In genomic region chr9:120191362-120192098, GRCm38 (mm10) we compare ENCODE assay signal across 7 mouse cellular contexts. TPM values are rescaled to one million over a fixed set of nuclear protein-coding genes. Genes with fewer than 3 reads are reported as not detected.
A peak's percentile ranks its signal among the peaks of the same experiment; 100 is the strongest.
DNase-seq lines count a peak whose midpoint lies in the region; ATAC-seq lines count a peak whose summit lies in the region.

No protein-coding gene starts in this region.

- 30% methylated on average over 21 of the region's 21 CpGs for WGBS in limb, embryonic 10.5 days
- 25% methylated on average over 21 of the region's 21 CpGs for WGBS in midbrain, embryonic 12.5 days

- H3K27ac ChIP-seq in limb, embryonic 10.5 days, result no peak overlapping the region
- peak overlapping the region; percentile 60 for H3K27ac ChIP-seq in midbrain, embryonic 12.5 days (replicated peaks)

- peak; percentile 88 for DNase-seq in adrenal gland, postnatal 14 days
- DNase-seq in embryo, embryonic 9.5 days (ENCODE audit: extremely low spot score), result peak; percentile 84
- DNase-seq in gastrocnemius, postnatal 4 days (ENCODE audit: low spot score in 2 of 2), result peak; percentile 74 to 84
- DNase-seq in kidney, adult 11 months, result peak; percentile 35
- peak; percentile 92 for DNase-seq in limb, embryonic 10.5 days (ENCODE audit: low spot score)
- peak; percentile 32 for DNase-seq in spleen, adult 12 weeks (ENCODE audit: low spot score)

- H3K9me3 ChIP-seq in limb, embryonic 10.5 days (replicated peaks), result no peaks in the 10 kb centered on the region
- H3K9me3 ChIP-seq in midbrain, embryonic 12.5 days, result no peaks in the 10 kb centered on the region

- peak; percentile 95 for ATAC-seq in midbrain, embryonic 12.5 days (ENCODE audit: low FRiP score, low read depth)

- H3K36me3 ChIP-seq in limb, embryonic 10.5 days, result no peaks in the 10 kb centered on the region
- H3K36me3 ChIP-seq in midbrain, embryonic 12.5 days, result no peaks in the 10 kb centered on the region

- peak overlapping the region; percentile 50 for H3K9ac ChIP-seq in midbrain, embryonic 12.5 days (replicated peaks)

- H3K4me3 ChIP-seq in limb, embryonic 10.5 days, result peak overlapping the region; percentile 44
- peak overlapping the region; percentile 38 for H3K4me3 ChIP-seq in midbrain, embryonic 12.5 days

- H3K27me3 ChIP-seq in limb, embryonic 10.5 days (ENCODE audit: low read depth, poor library complexity, severe bottlenecking), result peaks cover 9% of the 10 kb centered on the region; the same call in 1 of the 2 replicates
- H3K27me3 ChIP-seq in midbrain, embryonic 12.5 days, result peaks cover 8% of the 10 kb centered on the region

- H3K4me1 ChIP-seq in limb, embryonic 10.5 days, result peaks cover 6% of the 10 kb centered on the region; the same call in 1 of the 2 replicates
- H3K4me1 ChIP-seq in midbrain, embryonic 12.5 days, result no peaks in the 10 kb centered on the region

- peak overlapping the region; percentile 54 for H3K4me2 ChIP-seq in midbrain, embryonic 12.5 days (replicated peaks)

RNA-seq across cellular contexts. Expression of gene Mobp, which starts 42.0 kb away (rescaled TPM):
- total RNA-seq in adrenal gland, postnatal 14 days (2021), result 0.15 TPM in 1 of 2 replicates, not detected in the other
- total RNA-seq in gastrocnemius, postnatal 4 days (2021), result not detected
- not detected in 2 replicates for polyA plus RNA-seq in limb, embryonic 10.5 days (2016; fragmentation: Nextera tagmentation; extraction: Ambion mirVana)
- 0.20 and 0.31 TPM in 2 replicates for polyA plus RNA-seq in midbrain, embryonic 12.5 days (2016; fragmentation: Nextera tagmentation; extraction: Ambion mirVana)

Comparison
In these comparisons a context has a peak if more than half of its experiments do, and no peak if none do; other contexts are left out.
1. DNase-seq: peak in every context shown above with its lines; median percentile 92 in limb, embryonic 10.5 days; 88 in adrenal gland, postnatal 14 days; 84 in embryo, embryonic 9.5 days; 79 in gastrocnemius, postnatal 4 days; 35 in kidney, adult 11 months; 32 in spleen, adult 12 weeks.